Mouse (Mus musculus): ENCODE results near the gene Taok2.

- TF ChIP-seq GATA1 (IDR thresholded peaks at IDR 0.05; ENCODE audit: low read length) (peak; percentile 84), TAL1 (IDR thresholded peaks at IDR 0.05; ENCODE audit: low read length) (no peak)
Observed at GRCm38 (mm10) chr7:126926299-126926698, 41.8 kb upstream of the Taok2 start.

Data from erythroblast, embryonic 14.5 days (primary cell).